ENCODE assay signal across 1 mouse cellular context in genomic region chr11:106083708-106084701, GRCm38 (mm10).
TF ChIP-seq lines count a peak whose summit lies in the region.

Map3k3 (plus strand) TSS chr11:106084613.

TF ChIP-seq in CH12.LX, 34 proteins besides CTCF, POLR2A, EP300 and RAD21 (continued from another document):
- TF ChIP-seq NRF1 (IDR thresholded peaks at IDR 0.05; ENCODE audit: low read depth, low read length) (peak; percentile 55), ZMIZ1 (IDR thresholded peaks at IDR 0.05; ENCODE audit: low read depth, low read length) (peak; percentile 98), MAFK (IDR thresholded peaks at IDR 0.05; ENCODE audit: insufficient replicate concordance, low read length) (no peak), MEF2A (IDR thresholded peaks at IDR 0.05; ENCODE audit: borderline replicate concordance, low read depth, low read length) (peak; percentile 76; the same call in 1 of the 2 replicates), JUN (IDR thresholded peaks at IDR 0.05; ENCODE audit: insufficient read depth, low read depth, low read length) (no peak), MYC (IDR thresholded peaks at IDR 0.05; ENCODE audit: low read depth, low read length) (no peak), ELF1 (IDR thresholded peaks at IDR 0.05; ENCODE audit: low read depth, low read length) (peak; percentile 79), USF2 (conservative IDR thresholded peaks at IDR 0.05; ENCODE audit: low read depth, low read length) (no peak), POLR2AphosphoS2 (IDR thresholded peaks at IDR 0.05; ENCODE audit: low read depth, low read length) (peak; percentile 99), ETS1 (conservative IDR thresholded peaks at IDR 0.05; ENCODE audit: low read depth, low read length) (peak; percentile 22; the same call in 1 of the 2 replicates), RCOR1 (conservative IDR thresholded peaks at IDR 0.05; ENCODE audit: low read depth, low read length) (no peak; the same call in 1 of the 2 replicates)
